Mouse (Mus musculus): ENCODE results near the gene H2-Q7. TPM values are rescaled to one million over a fixed set of nuclear protein-coding genes. Genes with fewer than 3 reads are reported as not detected.
"Not testable (repeated sequence)": the region's sequence is repeated elsewhere in the genome, so short reads cannot be mapped to it uniquely, and the experiment has no call there.

H2-Q7 gene
- total RNA-seq, 2 experiments from 2014 or later: 0.77 to 26.3 TPM

GRCm38 (mm10) chr17:35432167-35432566 lies 6.8 kb upstream of the H2-Q7 start:
- ATAC-seq (replicated peaks; ENCODE audit: low FRiP score, poor library complexity, severe bottlenecking): not testable (repeated sequence)

GRCm38 (mm10) chr17:35434836-35435235 lies 4.1 kb upstream of the H2-Q7 start:
- not testable (repeated sequence) for ATAC-seq (replicated peaks; ENCODE audit: low FRiP score, poor library complexity, severe bottlenecking)

GRCm38 (mm10) chr17:35435577-35435976 lies 3.4 kb upstream of the H2-Q7 start:
- not testable (repeated sequence) for ATAC-seq (replicated peaks; ENCODE audit: low FRiP score, poor library complexity, severe bottlenecking)

GRCm38 (mm10) chr17:35437386-35437936 lies 1.5 kb upstream of the H2-Q7 start:
- not testable (repeated sequence) for ATAC-seq (replicated peaks; ENCODE audit: low FRiP score, poor library complexity, severe bottlenecking)

- not testable (repeated sequence) for ATAC-seq (replicated peaks; ENCODE audit: low FRiP score, poor library complexity, severe bottlenecking)
Observed at GRCm38 (mm10) chr17:35438395-35438794, 560 bp upstream of the H2-Q7 start.

GRCm38 (mm10) chr17:35439295-35439747 lies 366 bp downstream of the H2-Q7 start:
- ATAC-seq (replicated peaks; ENCODE audit: low FRiP score, poor library complexity, severe bottlenecking): not testable (repeated sequence)

- not testable (repeated sequence) for ATAC-seq (replicated peaks; ENCODE audit: low FRiP score, poor library complexity, severe bottlenecking)
Observed at GRCm38 (mm10) chr17:35439925-35440645, 1.1 kb downstream of the H2-Q7 start.

- ATAC-seq (replicated peaks; ENCODE audit: low FRiP score, poor library complexity, severe bottlenecking): not testable (repeated sequence)
Observed at GRCm38 (mm10) chr17:35442376-35442775, 3.4 kb downstream of the H2-Q7 start.

GRCm38 (mm10) chr17:35444510-35444909 lies 5.6 kb downstream of the H2-Q7 start:
- not testable (repeated sequence) for ATAC-seq (replicated peaks; ENCODE audit: low FRiP score, poor library complexity, severe bottlenecking)

GRCm38 (mm10) chr17:35458247-35458646 lies 19.3 kb downstream of the H2-Q7 start:
- ATAC-seq (replicated peaks; ENCODE audit: low FRiP score, poor library complexity, severe bottlenecking): not testable (repeated sequence)

GRCm38 (mm10) chr17:35460513-35461341 lies 21.8 kb downstream of the H2-Q7 start:
- ATAC-seq (replicated peaks; ENCODE audit: low FRiP score, poor library complexity, severe bottlenecking): not testable (repeated sequence)

- ATAC-seq (replicated peaks; ENCODE audit: low FRiP score, poor library complexity, severe bottlenecking): not testable (repeated sequence)
Observed at GRCm38 (mm10) chr17:35465651-35466050, 26.7 kb downstream of the H2-Q7 start.

- not testable (repeated sequence) for ATAC-seq (replicated peaks; ENCODE audit: low FRiP score, poor library complexity, severe bottlenecking)
Observed at GRCm38 (mm10) chr17:35468936-35469335, 30.0 kb downstream of the H2-Q7 start.

- ATAC-seq (replicated peaks; ENCODE audit: low FRiP score, poor library complexity, severe bottlenecking): no peak
Observed at GRCm38 (mm10) chr17:35469842-35470751, 31.1 kb downstream of the H2-Q7 start, which contains the start of gene H2-Q10. Gene H2-Q10 (plus strand): TSS chr17:35470089.

GRCm38 (mm10) chr17:35484066-35484465 lies 45.1 kb downstream of the H2-Q7 start:
- peak; percentile 92 for ATAC-seq (replicated peaks; ENCODE audit: low FRiP score, poor library complexity, severe bottlenecking)

GRCm38 (mm10) chr17:35485702-35486101 lies 46.7 kb downstream of the H2-Q7 start:
- ATAC-seq (replicated peaks; ENCODE audit: low FRiP score, poor library complexity, severe bottlenecking): no peak

GRCm38 (mm10) chr17:35486726-35487125 lies 47.8 kb downstream of the H2-Q7 start:
- ATAC-seq (replicated peaks; ENCODE audit: low FRiP score, poor library complexity, severe bottlenecking): no peak

GRCm38 (mm10) chr17:35488041-35488440 lies 49.1 kb downstream of the H2-Q7 start:
- no peak for ATAC-seq (replicated peaks; ENCODE audit: low FRiP score, poor library complexity, severe bottlenecking)

- no peak for ATAC-seq (replicated peaks; ENCODE audit: low FRiP score, poor library complexity, severe bottlenecking)
Observed at GRCm38 (mm10) chr17:35490320-35490719, 51.4 kb downstream of the H2-Q7 start.
